Mouse (Mus musculus) lung, adult 2 months (tissue): ENCODE results near the gene Anapc11.

Experiments used
- CTCF ChIP-seq: fragments of 200-500 bp; IDR thresholded peaks from 2 replicates; pipeline ENCODE4 v1.5.1; 2011; ENCODE audit warnings: mild to moderate bottlenecking, low read length, control low read depth; ENCODE audit not compliant: insufficient read depth
- POLR2A ChIP-seq: fragments of 200-500 bp; IDR thresholded peaks from 2 replicates; pipeline ENCODE4 v1.6.1; 2011; ENCODE audit warnings: low read depth, mild to moderate bottlenecking, control low read depth, low read length, borderline replicate concordance; ENCODE audit errors: extremely low read depth

DNA sequence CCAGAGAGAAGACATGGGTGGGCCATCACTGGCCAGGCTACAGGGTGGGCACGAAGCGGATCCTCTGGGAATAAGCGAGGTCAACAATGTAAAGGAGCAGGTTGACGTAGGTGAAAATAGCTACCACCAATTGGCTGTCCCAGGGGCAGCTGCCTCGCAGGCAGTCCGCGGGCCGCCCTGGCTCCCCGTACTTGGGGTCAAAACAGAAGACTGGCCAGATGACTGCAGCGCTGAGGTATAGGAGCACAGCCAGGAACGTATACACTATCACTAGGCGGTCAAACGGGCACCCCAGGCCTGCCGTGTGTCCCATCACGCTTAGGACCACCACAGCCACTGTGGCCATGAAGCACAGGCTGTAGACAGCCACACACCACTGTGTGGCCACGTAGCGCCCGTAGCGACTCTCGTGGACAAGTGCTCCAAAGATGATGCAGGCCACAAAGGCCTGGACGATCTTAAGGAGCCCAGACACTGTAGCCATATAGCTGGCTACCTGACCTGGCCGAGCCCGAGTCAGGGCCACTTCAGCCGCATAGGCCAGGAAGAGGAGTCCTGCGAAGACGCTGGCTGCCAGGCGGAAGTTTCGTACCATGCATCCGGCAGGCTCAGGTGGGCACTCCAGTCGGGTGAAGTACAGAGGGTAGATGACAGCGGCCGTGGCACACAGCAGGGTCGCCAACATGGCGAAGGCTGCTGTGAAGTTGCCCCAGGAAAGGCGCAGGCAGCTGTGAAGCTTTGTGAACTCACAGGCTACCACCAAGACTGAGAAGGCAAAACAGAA, 49.0 kb downstream of the Anapc11 start:
- TF ChIP-seq POLR2A (no peak), CTCF (no peak)
